ENCODE assay signal across 8 mouse cellular contexts in the genomic region with DNA sequence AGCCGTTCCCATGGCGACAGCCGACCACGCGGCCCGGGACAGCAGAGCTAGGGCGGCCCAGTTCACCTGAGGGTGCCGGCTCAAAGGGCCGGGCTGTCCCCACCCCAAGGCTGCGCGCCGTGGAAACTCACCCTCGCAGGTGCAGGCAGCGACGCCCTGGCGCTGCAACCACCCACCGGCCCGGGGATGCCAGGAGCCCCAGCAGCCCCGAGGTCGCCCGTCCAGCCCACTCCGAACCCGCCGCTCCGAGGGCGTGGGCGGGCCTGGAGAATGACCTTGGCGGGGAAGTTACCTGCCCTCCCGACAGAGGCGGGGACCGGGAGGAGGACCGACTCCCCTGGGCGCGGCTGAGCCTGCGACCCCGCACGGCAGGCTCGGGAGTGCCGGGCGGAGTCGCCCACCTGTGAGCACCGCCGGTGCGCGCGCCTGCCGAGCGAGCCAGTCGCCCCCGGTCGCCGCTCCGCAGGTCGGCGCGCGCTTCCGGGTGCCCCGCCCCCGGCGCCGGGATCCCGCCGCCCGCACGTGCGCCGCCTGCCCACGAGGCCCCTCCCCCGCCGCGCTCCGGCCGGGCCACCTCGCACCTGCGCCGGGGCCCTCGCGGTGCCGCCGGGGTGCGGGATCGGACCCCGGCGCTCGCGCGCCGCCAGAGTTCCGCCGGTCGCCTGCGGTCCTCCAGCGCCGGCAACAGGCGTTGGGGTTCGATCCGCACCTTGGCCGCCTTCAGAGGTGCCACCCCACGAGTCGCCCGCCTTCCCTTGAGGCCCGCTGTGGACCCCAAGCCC. TPM values are rescaled to one million over a fixed set of nuclear protein-coding genes. Genes with fewer than 3 reads are reported as not detected.
DNase-seq lines count a peak whose midpoint lies in the region; ATAC-seq and TF ChIP-seq lines count a peak whose summit lies in the region.

A gene (minus strand): TSS at position 464 of the 782 bp plus-strand sequence.

- in situ Hi-C loops in Patski (cut with MboI; ENCODE audit: low pct_unique_long_range_greater_than_20kb), result no loop called here

- no peak for TF ChIP-seq CTCF in C2C12 (IDR thresholded peaks at IDR 0.05; ENCODE audit: control insufficient read depth, insufficient read depth, insufficient read length)
- no peak for TF ChIP-seq CTCF in Patski (IDR thresholded peaks at IDR 0.05)

- peak; percentile 63 for ATAC-seq in Patski

- no peaks in the 10 kb centered on the region for H3K36me3 ChIP-seq in C2C12 (ENCODE audit: control insufficient read depth, insufficient read depth)

- CTCF ChIA-PET in Patski (lab: Charles Lee), result no interaction called here

- no peak for DNase-seq in Patski (ENCODE audit: low read depth, low spot score)
- DNase-seq in embryo, embryonic 10.5 days (ENCODE audit: low spot score), result peak; percentile 36
- peak; percentile 27 for DNase-seq in heart, postnatal 4 days
- peak; percentile 32 to 56 for DNase-seq in layer of hippocampus, postnatal 10 days (ENCODE audit: low spot score in 2 of 2)
- peak; percentile 29 for DNase-seq in lung, postnatal 10 days
- DNase-seq in retina, postnatal 1 day, result peak; percentile 57
- DNase-seq in urinary bladder, postnatal 36 days (ENCODE audit: low spot score in 2 of 2), result peak; percentile 18 to 29

- no peaks in the 10 kb centered on the region for H3K79me3 ChIP-seq in C2C12 (ENCODE audit: low read depth)

- POLR2A ChIA-PET in Patski (lab: Charles Lee), result no interaction called here

- H3K79me2 ChIP-seq in C2C12 (ENCODE audit: control insufficient read depth, insufficient read depth), result no peaks in the 10 kb centered on the region

- H3K27me3 ChIP-seq in C2C12 (ENCODE audit: control insufficient read depth, insufficient read depth, insufficient read length) (peaks cover 17% of the 10 kb centered on the region), Patski (peaks cover 14% of the 10 kb centered on the region)

- H3ac ChIP-seq in C2C12 (ENCODE audit: control insufficient read depth, insufficient read length, low read depth), result peak within 1 kb of the TSS; percentile 12

- H3K4me3 ChIP-seq in C2C12 (ENCODE audit: insufficient read depth, poor library complexity, severe bottlenecking), result no peak within 1 kb of the TSS

TF ChIP-seq in C2C12, 6 proteins besides CTCF, POLR2A, EP300 and RAD21:
- TF ChIP-seq MAX (IDR thresholded peaks at IDR 0.05) (no peak), FOSL1 (IDR thresholded peaks at IDR 0.05; ENCODE audit: insufficient read depth, low read length, poor library complexity, severe bottlenecking) (no peak), USF1 (IDR thresholded peaks at IDR 0.05; ENCODE audit: low read depth) (no peak), MYOD1 (IDR thresholded peaks at IDR 0.05; ENCODE audit: control insufficient read depth, insufficient read length, low read depth) (no peak), MYOG (IDR thresholded peaks at IDR 0.05; ENCODE audit: control insufficient read depth, extremely low read depth, insufficient read length) (no peak), CEBPB (IDR thresholded peaks at IDR 0.05; ENCODE audit: low read depth) (no peak)

RNA-seq across cellular contexts. Expression of the gene that starts here (rescaled TPM):
- 0.02 TPM for polyA plus RNA-seq in C2C12 (2012; fragmentation: generic; extraction: Trizol)
- 2.2 TPM for polyA plus RNA-seq in Patski (2021)
- 1 to 10 TPM; 1.8 to 2.2 TPM for total RNA-seq in heart, postnatal 4 days (2021)
- 10 to 100 TPM; 45.4 to 50.5 TPM for total RNA-seq in layer of hippocampus, postnatal 10 days (2021)

Comparison
In these comparisons a context has a peak if more than half of its experiments do, and no peak if none do; other contexts are left out.
1. RNA of the gene that starts here (total RNA-seq): 45.4 to 50.5 TPM in layer of hippocampus, postnatal 10 days; 1.8 to 2.2 TPM in heart, postnatal 4 days; every median in the first group is over 10 times any median in the second.